In genomic region chr17:85805726-85806359, GRCm38 (mm10) we compare ENCODE assay signal across 16 mouse cellular contexts.
DNase-seq lines count a peak whose midpoint lies in the region.
"Had no signal": no experiment of that assay in that cellular context is flagged by ENCODE, and none has a peak within 500 bp of the region (broad histone marks: within the 10 kb centered on the region; RNA-seq: fewer than 3 reads in every experiment).

No protein-coding gene starts in this region.

- DNase-seq in embryo, embryonic 10.5 days (ENCODE audit: low spot score) = peak; percentile 30
- no peak for DNase-seq in embryo, embryonic 11 days
- DNase-seq in heart, adult 11 months = peak; percentile 72
- no peak for DNase-seq in heart, adult 18-20 months
- peak; percentile 75 for DNase-seq in Muller cell, postnatal 12 days (ENCODE audit: inconsistent ontology term)
- DNase-seq in retina, embryonic 14.5 days (ENCODE audit: low spot score) = peak; percentile 57
- DNase-seq in liver = no peak
- DNase-seq in left cerebral cortex, postnatal 4 days = no peak
- DNase-seq: adrenal gland, adult 8-10 months; adrenal gland, postnatal 36 days; cerebellum, adult 18-20 months; cerebellum, adult 9-10 months; cerebellum, postnatal 14 days; gastrocnemius, postnatal 10 days; heart, adult 2 months; kidney, adult 2 months had no signal

- intact Hi-C loops in left cerebral cortex, postnatal 4 days (cut with DNase I) = no loop called here

Comparison
In these comparisons a context has a peak if more than half of its experiments do, and no peak if none do; other contexts are left out.
1. DNase-seq: peak in embryo, embryonic 10.5 days (single experiment), heart, adult 11 months (single experiment), Muller cell, postnatal 12 days (single experiment) and retina, embryonic 14.5 days (single experiment); none in embryo, embryonic 11 days (single experiment), heart, adult 18-20 months (0 of 2), liver (single experiment) and left cerebral cortex, postnatal 4 days (single experiment).